Mouse (Mus musculus): ENCODE data around the gene Cplx3. TPM values are rescaled to one million over a fixed set of nuclear protein-coding genes. Genes with fewer than 3 reads are reported as not detected.

Cplx3 gene
- polyA plus RNA-seq, 1 experiment from 2014 or later: 0.18 TPM

- H3K9me3 ChIP-seq (ENCODE audit: control insufficient read depth, low read length): no peaks in the 10 kb centered on the region
- H3K27ac ChIP-seq (ENCODE audit: low read depth, low read length): no peak overlapping the region
- ATAC-seq: no peak
- H3K4me2 ChIP-seq (ENCODE audit: low read length): no peak overlapping the region
- 85% methylated on average over 3 of the region's 3 CpGs for WGBS
- no peak overlapping the region for H3K9ac ChIP-seq (ENCODE audit: low read depth, low read length)
- H3K4me3 ChIP-seq (ENCODE audit: low read length): no peak overlapping the region
- H3K27me3 ChIP-seq (replicated peaks; ENCODE audit: control insufficient read depth, insufficient read depth, low read length): no peaks in the 10 kb centered on the region
- peaks cover 25% of the 10 kb centered on the region for H3K36me3 ChIP-seq (ENCODE audit: control insufficient read depth, insufficient read depth, low read length)
- H3K4me1 ChIP-seq (ENCODE audit: control insufficient read depth, insufficient read depth, low read depth, low read length): no peaks in the 10 kb centered on the region
These were observed 30.5 kb downstream of the Cplx3 start for GRCm38 (mm10) chr9:57575577-57575976.

GRCm38 (mm10) chr9:57574397-57574796 lies 31.7 kb downstream of the Cplx3 start:
- no peak overlapping the region for H3K4me2 ChIP-seq (ENCODE audit: low read length)
- no peak for ATAC-seq
- H3K36me3 ChIP-seq (ENCODE audit: control insufficient read depth, insufficient read depth, low read length): peaks cover 21% of the 10 kb centered on the region
- H3K4me1 ChIP-seq (ENCODE audit: control insufficient read depth, insufficient read depth, low read depth, low read length): no peaks in the 10 kb centered on the region
- H3K9ac ChIP-seq (ENCODE audit: low read depth, low read length): no peak overlapping the region
- no peak overlapping the region for H3K27ac ChIP-seq (ENCODE audit: low read depth, low read length)
- H3K4me3 ChIP-seq (ENCODE audit: low read length): no peak overlapping the region
- no peaks in the 10 kb centered on the region for H3K27me3 ChIP-seq (replicated peaks; ENCODE audit: control insufficient read depth, insufficient read depth, low read length)
- no peaks in the 10 kb centered on the region for H3K9me3 ChIP-seq (ENCODE audit: control insufficient read depth, low read length)

- no peaks in the 10 kb centered on the region for H3K9me3 ChIP-seq (ENCODE audit: control insufficient read depth, low read length)
- H3K9ac ChIP-seq (ENCODE audit: low read depth, low read length): no peak overlapping the region
- H3K27ac ChIP-seq (ENCODE audit: low read depth, low read length): no peak overlapping the region
- no peak overlapping the region for H3K4me3 ChIP-seq (ENCODE audit: low read length)
- ATAC-seq: no peak
- H3K4me1 ChIP-seq (ENCODE audit: control insufficient read depth, insufficient read depth, low read depth, low read length): peaks cover 3% of the 10 kb centered on the region; the same call in 1 of the 2 replicates
- 94% methylated on average over 6 of the region's 6 CpGs for WGBS
- no peak overlapping the region for H3K4me2 ChIP-seq (ENCODE audit: low read length)
- no peaks in the 10 kb centered on the region for H3K27me3 ChIP-seq (replicated peaks; ENCODE audit: control insufficient read depth, insufficient read depth, low read length)
- peaks cover 13% of the 10 kb centered on the region; the same call in 1 of the 2 replicates for H3K36me3 ChIP-seq (ENCODE audit: control insufficient read depth, insufficient read depth, low read length)
These were observed 37.6 kb downstream of the Cplx3 start for GRCm38 (mm10) chr9:57568500-57568899.

- H3K36me3 ChIP-seq (ENCODE audit: control insufficient read depth, insufficient read depth, low read length): peaks cover 13% of the 10 kb centered on the region; the same call in 1 of the 2 replicates
- no peak for ATAC-seq
- no peak overlapping the region for H3K9ac ChIP-seq (ENCODE audit: low read depth, low read length)
- 61% methylated on average over 8 of the region's 8 CpGs for WGBS
- H3K4me2 ChIP-seq (ENCODE audit: low read length): no peak overlapping the region
- no peaks in the 10 kb centered on the region for H3K27me3 ChIP-seq (replicated peaks; ENCODE audit: control insufficient read depth, insufficient read depth, low read length)
- H3K9me3 ChIP-seq (ENCODE audit: control insufficient read depth, low read length): no peaks in the 10 kb centered on the region
- no peak overlapping the region for H3K27ac ChIP-seq (ENCODE audit: low read depth, low read length)
- no peak overlapping the region for H3K4me3 ChIP-seq (ENCODE audit: low read length)
- H3K4me1 ChIP-seq (ENCODE audit: control insufficient read depth, insufficient read depth, low read depth, low read length): peaks cover 11% of the 10 kb centered on the region
These were observed 39.2 kb downstream of the Cplx3 start for GRCm38 (mm10) chr9:57566846-57567245.

GRCm38 (mm10) chr9:57565741-57566221 lies 40.3 kb downstream of the Cplx3 start:
- Histone ChIP-seq H3K36me3 (ENCODE audit: control insufficient read depth, insufficient read depth, low read length) (peaks cover 10% of the 10 kb centered on the region; the same call in 1 of the 2 replicates), H3K4me2 (ENCODE audit: low read length) (no peak overlapping the region; the same call in 1 of the 2 replicates), H3K4me1 (ENCODE audit: control insufficient read depth, insufficient read depth, low read depth, low read length) (peaks cover 17% of the 10 kb centered on the region), H3K27ac (ENCODE audit: low read depth, low read length) (peak overlapping the region; percentile 6), H3K9ac (ENCODE audit: low read depth, low read length) (no peak overlapping the region), H3K9me3 (ENCODE audit: control insufficient read depth, low read length) (no peaks in the 10 kb centered on the region), H3K4me3 (ENCODE audit: low read length) (no peak overlapping the region), H3K27me3 (replicated peaks; ENCODE audit: control insufficient read depth, insufficient read depth, low read length) (no peaks in the 10 kb centered on the region)
- WGBS: 47% methylated on average over 10 of the region's 10 CpGs
- peak; percentile 45 for ATAC-seq

GRCm38 (mm10) chr9:57564609-57565008 lies 41.5 kb downstream of the Cplx3 start:
- WGBS: 84% methylated on average over 6 of the region's 6 CpGs
- H3K4me2 ChIP-seq (ENCODE audit: low read length): no peak overlapping the region
- no peak overlapping the region for H3K27ac ChIP-seq (ENCODE audit: low read depth, low read length)
- no peak overlapping the region for H3K9ac ChIP-seq (ENCODE audit: low read depth, low read length)
- no peak overlapping the region for H3K4me3 ChIP-seq (ENCODE audit: low read length)
- peaks cover 9% of the 10 kb centered on the region; the same call in 1 of the 2 replicates for H3K36me3 ChIP-seq (ENCODE audit: control insufficient read depth, insufficient read depth, low read length)
- peaks cover 22% of the 10 kb centered on the region for H3K4me1 ChIP-seq (ENCODE audit: control insufficient read depth, insufficient read depth, low read depth, low read length)
- no peak for ATAC-seq
- H3K27me3 ChIP-seq (replicated peaks; ENCODE audit: control insufficient read depth, insufficient read depth, low read length): no peaks in the 10 kb centered on the region
- no peaks in the 10 kb centered on the region for H3K9me3 ChIP-seq (ENCODE audit: control insufficient read depth, low read length)

GRCm38 (mm10) chr9:57562896-57563372 lies 43.1 kb downstream of the Cplx3 start:
- H3K27me3 ChIP-seq (replicated peaks; ENCODE audit: control insufficient read depth, insufficient read depth, low read length): no peaks in the 10 kb centered on the region; the same call in 1 of the 2 replicates
- no peak overlapping the region for H3K27ac ChIP-seq (ENCODE audit: low read depth, low read length)
- no peak overlapping the region for H3K4me3 ChIP-seq (ENCODE audit: low read length)
- ATAC-seq: no peak
- H3K4me1 ChIP-seq (ENCODE audit: control insufficient read depth, insufficient read depth, low read depth, low read length): peaks cover 22% of the 10 kb centered on the region
- no peaks in the 10 kb centered on the region for H3K9me3 ChIP-seq (ENCODE audit: control insufficient read depth, low read length)
- 85% methylated on average over 4 of the region's 4 CpGs for WGBS
- H3K36me3 ChIP-seq (ENCODE audit: control insufficient read depth, insufficient read depth, low read length): no peaks in the 10 kb centered on the region; the same call in 1 of the 2 replicates
- no peak overlapping the region for H3K9ac ChIP-seq (ENCODE audit: low read depth, low read length)
- H3K4me2 ChIP-seq (ENCODE audit: low read length): no peak overlapping the region; the same call in 1 of the 2 replicates

GRCm38 (mm10) chr9:57561711-57562099 lies 44.4 kb downstream of the Cplx3 start:
- H3K27ac ChIP-seq (ENCODE audit: low read depth, low read length): no peak overlapping the region
- H3K4me3 ChIP-seq (ENCODE audit: low read length): peak overlapping the region; percentile 62
- no peaks in the 10 kb centered on the region; the same call in 1 of the 2 replicates for H3K27me3 ChIP-seq (replicated peaks; ENCODE audit: control insufficient read depth, insufficient read depth, low read length)
- WGBS: 84% methylated on average over 13 of the region's 13 CpGs
- no peak for ATAC-seq
- H3K4me1 ChIP-seq (ENCODE audit: control insufficient read depth, insufficient read depth, low read depth, low read length): peaks cover 22% of the 10 kb centered on the region
- peak overlapping the region; percentile 86 for H3K4me2 ChIP-seq (ENCODE audit: low read length)
- H3K9me3 ChIP-seq (ENCODE audit: control insufficient read depth, low read length): no peaks in the 10 kb centered on the region
- H3K9ac ChIP-seq (ENCODE audit: low read depth, low read length): peak overlapping the region; percentile 72; the same call in 1 of the 2 replicates
- H3K36me3 ChIP-seq (ENCODE audit: control insufficient read depth, insufficient read depth, low read length): no peaks in the 10 kb centered on the region

- Histone ChIP-seq H3K9ac (ENCODE audit: low read depth, low read length) (peak within 1 kb of the TSS; percentile 72), H3K4me1 (ENCODE audit: control insufficient read depth, insufficient read depth, low read depth, low read length) (peaks cover 22% of the 10 kb centered on the region), H3K9me3 (ENCODE audit: control insufficient read depth, low read length) (no peaks in the 10 kb centered on the region), H3K27ac (ENCODE audit: low read depth, low read length) (peak within 1 kb of the TSS; percentile 87), H3K27me3 (replicated peaks; ENCODE audit: control insufficient read depth, insufficient read depth, low read length) (no peaks in the 10 kb centered on the region; the same call in 1 of the 2 replicates), H3K4me3 (ENCODE audit: low read length) (peak within 1 kb of the TSS; percentile 62), H3K4me2 (ENCODE audit: low read length) (peak within 1 kb of the TSS; percentile 86), H3K36me3 (ENCODE audit: control insufficient read depth, insufficient read depth, low read length) (no peaks in the 10 kb centered on the region)
- 1% methylated on average over 37 of the region's 37 CpGs for WGBS
- peak; percentile 100 for ATAC-seq
These were observed 45.0 kb downstream of the Cplx3 start, which contains the start of gene Scamp2 for GRCm38 (mm10) chr9:57560861-57561710. Scamp2 (plus strand) TSS chr9:57560943.
